Mouse (Mus musculus): Measurements from ENCODE around the gene Naa38.

DNA sequence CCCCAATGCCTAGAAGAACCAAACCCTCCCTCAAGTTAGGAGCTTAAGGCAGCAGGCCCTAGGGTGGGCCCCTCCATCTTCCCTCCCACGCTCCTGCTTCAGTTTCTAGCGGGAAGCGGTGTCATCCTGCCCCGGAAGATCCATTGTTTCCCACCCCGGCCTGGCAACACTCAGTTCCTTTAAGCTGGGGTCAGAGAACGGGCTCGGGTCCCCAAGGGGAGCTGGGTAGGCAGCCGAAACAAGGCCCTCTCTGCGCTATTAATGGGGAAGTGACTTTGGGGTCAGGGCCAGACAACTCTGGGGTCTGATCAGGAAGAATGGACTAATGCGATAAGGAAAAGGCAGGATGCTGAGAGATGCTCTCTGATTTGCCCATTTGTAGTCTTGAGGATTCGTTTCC, 1.5 kb downstream of the Naa38 start:
- TF ChIP-seq CTCF (IDR thresholded peaks at IDR 0.05; ENCODE audit: low read depth, low read length) (no peak), POLR2A (IDR thresholded peaks at IDR 0.05; ENCODE audit: insufficient read depth, low read length) (no peak), EP300 (IDR thresholded peaks at IDR 0.05; ENCODE audit: insufficient read depth, low read depth, low read length) (no peak)
